Mouse (Mus musculus): Measurements from ENCODE around the gene Ccdc9. TPM values are rescaled to one million over a fixed set of nuclear protein-coding genes. Genes with fewer than 3 reads are reported as not detected.
"Not testable (repeated sequence)": the region's sequence is repeated elsewhere in the genome, so short reads cannot be mapped to it uniquely, and the experiment has no call there.

Ccdc9 gene
- polyA plus RNA-seq, 1 experiment: 61.4 TPM

DNA sequence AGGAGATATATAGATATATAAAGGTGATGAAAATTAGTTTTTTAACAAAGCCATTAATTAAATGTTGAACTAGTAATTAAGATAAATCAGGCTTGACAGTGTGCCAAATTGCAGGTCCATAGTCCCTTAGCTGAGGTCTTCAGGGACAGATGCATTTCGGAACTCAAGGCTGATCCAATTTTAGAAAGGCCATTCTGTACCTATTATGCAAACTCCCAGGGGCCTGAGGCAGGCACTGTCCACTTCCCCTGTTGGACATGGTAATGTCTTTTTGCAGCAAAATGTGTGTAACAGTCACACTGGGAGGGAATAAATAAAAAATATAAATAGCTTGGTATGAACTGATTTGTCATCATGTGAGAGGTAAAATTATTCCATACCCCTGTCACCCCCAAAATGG is 15.5 kb downstream of the Ccdc9 start:
- DNase-seq (ENCODE audit: low spot score): no peak

DNA sequence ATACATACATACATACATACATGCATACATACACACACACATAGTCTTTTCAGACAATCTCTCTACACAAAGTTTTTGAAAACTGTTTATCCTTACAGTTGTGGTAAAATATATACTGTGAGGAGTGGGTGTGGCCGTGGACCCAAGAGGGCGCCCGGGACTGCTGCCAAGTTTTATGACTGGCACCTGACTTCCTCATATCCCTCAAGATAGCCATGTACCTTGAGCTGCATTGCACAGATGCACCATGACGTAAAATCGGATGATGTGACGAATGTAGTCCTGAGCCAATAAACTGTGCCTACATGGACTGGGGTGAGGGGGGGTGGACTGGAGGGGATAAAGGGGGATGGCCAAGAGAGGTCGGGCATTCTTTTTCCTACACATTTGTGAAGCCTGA is 20.0 kb downstream of the Ccdc9 start:
- not testable (repeated sequence) for DNase-seq (ENCODE audit: low spot score)

DNA sequence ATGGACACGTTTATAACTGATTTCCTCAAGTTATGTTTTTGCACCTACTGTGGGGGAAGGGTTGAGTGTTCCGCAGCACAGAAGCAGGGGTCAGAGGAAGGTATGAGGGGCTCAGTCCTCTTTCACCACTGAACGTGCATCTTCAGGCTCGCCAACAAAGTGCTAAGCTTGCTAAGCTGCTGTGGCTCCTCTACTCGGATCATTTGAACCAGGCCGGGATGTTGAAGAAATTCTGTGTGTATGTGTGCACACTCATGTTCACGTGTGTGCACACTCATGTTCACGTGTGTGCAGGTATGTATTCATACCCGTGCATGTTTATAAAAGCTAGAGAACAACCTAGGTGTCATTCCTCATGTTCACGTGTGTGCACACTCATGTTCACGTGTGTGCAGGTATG is 20.7 kb downstream of the Ccdc9 start:
- no peak for DNase-seq (ENCODE audit: low spot score)

DNA sequence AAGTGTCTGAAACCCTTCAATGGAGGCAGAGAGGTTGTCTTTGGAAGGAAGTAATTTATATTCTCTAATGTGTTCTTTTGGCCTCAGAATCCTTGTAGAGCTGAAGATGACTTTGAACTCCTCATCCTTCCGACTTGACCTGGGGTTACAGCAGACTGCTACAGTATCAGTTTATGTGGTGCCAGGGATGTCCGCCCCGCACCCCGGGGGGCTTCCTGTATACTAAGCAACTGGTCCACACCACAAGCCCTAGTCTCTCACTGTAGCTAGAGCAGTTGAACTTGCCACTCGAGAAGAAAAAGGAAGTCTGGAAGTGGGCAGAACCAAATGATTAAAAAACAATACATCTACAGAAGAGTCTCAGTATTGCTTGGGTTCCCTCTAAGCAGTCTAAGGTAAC is 22.8 kb downstream of the Ccdc9 start:
- DNase-seq (ENCODE audit: low spot score): no peak

DNA sequence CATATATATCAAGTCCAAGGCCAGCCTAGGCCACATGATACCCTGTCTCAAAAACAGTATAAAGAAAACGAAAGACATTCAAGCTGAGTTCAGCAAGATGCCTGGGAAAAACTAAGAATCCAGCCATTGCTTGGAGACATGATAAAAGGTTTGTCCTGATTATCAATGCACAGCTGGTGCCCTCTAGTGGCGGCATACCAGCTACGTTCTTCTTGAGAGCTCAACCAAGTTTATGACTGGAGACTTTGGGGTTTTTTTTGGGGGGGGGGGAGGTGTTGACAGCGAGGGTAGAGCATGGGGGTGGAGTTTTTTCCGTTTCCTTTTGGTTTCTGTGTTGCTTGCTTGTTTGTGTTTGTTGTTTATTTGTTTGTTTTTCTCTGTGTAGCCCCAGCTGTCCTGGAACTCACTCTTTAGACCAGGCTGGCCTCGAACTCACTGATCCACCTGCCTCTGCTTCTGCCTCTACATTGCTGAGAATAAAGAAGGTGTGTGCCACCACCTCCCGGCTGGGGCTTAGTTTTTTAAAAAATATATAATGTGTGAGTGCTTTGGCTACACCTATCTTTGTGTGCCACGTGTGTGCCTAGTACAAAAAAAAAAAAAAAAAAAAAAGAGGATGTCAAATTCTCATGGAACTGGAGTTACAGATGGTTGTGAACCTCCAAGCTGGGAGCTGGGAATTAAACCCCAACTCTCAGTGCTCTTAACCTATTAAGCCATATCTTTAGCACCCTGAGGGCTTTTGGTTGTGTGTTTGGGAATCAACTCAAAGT is 23.4 kb downstream of the Ccdc9 start:
- no peak for DNase-seq (ENCODE audit: low spot score)

DNA sequence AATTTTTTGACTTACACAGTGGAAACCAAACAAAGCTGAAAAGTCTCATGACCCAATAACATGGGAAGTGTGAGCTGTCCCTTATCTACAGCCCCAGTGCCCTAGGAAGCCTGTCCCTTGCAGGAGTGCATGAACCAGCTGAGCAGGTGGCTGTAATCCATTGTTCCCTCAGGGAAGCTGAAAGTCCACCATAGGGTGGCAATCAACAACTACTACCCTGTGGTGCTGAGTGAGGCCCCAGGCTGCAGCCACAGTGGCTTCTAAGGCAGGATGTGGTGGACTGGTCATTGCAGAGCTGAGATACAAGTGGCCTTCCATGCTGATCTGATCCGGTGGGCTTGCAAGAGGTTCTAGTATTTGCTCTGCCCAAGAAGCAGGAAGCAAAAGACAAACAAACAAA is 25.5 kb downstream of the Ccdc9 start:
- no peak for DNase-seq (ENCODE audit: low spot score)

DNA sequence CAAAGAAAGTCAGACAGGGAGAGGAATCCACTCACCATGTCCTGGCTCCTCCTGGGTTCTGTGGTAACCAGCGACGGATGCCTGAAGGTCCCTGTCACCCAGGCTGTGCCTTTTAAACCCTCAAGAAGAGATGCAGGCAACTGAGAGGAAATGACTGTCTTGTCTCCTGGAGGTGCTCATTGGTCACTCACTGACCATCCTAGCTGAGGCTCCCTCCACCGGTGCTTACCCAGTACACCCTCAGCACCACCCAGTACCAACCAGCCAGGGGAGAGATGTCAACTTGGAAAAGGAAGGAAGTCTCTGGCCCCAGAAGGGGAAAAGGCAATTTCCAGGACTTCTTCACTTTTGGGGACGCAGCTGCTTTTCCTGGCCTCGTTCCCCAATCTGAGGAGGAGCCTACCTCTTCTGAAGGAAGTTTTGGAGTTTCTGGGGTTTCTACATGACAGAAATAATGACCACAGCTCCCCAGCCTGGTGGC is 27.4 kb downstream of the Ccdc9 start, which contains the start of gene C5ar1:
TSS of gene C5ar1 (minus strand) at position 431 of the 481 bp plus-strand sequence.
- DNase-seq (ENCODE audit: low spot score): no peak

DNA sequence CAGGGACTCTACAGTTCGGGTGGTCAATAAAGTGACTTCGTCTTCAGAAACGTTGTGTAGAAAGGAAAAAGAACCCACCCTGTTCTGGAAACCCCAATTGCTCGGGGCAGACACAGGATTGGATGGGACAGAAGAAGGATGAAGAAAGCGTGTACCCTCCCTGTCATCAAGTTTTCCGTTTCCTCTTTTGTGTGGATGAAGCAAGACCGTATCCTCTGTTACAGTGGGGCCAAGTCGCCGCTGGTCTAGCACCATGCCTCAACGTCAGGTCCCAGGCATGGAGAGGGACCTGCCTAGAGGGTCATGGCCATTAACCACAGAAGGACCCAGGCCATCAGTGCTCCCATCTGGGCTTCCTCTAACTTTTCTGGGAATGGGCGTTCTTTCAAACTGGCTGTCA is 28.8 kb downstream of the Ccdc9 start:
- DNase-seq (ENCODE audit: low spot score): no peak

DNA sequence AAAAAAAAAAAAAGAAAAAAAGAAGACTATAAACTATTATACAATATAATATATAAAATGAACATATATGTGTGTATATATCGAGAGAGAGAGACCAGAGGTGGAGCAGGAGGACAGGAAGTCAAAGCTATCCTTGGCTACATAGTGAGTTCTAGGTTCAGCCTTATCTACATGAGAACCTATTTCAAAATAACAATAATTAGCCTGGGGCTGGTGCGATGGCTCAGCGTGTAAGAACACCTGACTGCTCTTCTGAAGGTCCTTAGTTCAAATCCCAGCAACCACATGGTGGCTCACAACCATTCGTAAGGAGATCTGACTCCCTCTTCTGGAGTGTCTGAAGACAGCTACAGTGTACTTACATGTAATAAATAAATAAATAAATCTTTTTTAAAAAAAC is 30.6 kb downstream of the Ccdc9 start:
- not testable (repeated sequence) for DNase-seq (ENCODE audit: low spot score)

DNA sequence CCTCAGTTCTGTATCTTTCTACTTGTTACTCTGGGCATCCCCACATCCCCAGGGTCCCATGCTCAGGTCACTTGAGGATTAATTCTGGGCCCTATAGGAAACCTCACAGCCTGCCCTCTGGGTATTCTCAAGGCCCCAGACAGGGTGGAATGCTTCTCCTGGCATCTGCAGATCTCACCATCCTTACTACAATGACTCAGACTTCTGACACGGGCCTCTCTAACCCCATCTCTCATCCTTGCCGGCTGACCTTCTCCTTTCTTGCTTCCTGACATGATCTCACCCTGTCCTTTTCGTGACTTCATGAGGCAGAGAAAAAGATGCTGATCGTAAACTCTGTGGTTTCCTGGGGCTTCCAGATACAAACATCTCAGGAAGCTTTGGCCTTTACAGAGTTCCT is 32.4 kb downstream of the Ccdc9 start:
- no peak for DNase-seq (ENCODE audit: low spot score)

DNA sequence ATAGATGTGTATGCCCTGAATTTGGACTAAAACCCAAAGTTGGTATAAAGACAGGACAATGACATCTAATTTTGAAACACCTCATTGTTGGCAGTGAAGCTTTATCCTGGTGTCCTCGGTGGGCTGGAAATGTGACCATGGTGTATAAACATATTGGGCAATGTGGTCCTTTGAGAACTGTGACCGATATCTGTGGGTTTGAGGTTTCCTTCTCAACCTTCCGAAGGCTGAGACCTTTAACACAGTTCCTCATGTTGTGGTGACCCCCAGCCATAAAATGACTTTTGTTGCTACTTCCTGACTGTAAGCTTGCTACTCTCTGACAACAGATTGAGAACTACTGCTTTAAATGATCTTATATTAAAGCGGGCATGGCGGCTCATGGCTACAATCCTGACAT is 35.9 kb downstream of the Ccdc9 start:
- no peak for DNase-seq (ENCODE audit: low spot score)

DNA sequence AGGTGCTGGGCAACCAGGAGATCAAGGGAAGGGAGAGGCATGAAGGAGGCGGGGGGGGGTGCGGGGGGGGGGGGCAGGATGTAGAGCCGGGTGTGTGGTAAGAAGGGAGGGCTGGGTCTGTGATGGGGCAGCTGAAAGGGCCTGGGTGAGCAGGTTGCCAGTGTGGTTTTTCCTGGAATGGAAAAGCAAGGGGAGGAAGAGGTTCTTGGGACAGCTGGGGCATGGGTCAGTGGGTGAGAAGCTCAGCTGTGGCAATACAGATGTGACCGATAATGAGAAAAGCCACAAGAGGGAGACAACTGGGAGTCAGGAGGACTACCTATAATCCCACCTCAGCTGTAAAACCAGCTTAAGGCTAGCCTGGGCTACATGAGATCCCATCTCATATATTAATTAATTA is 40.6 kb downstream of the Ccdc9 start:
- DNase-seq (ENCODE audit: low spot score): no peak

DNA sequence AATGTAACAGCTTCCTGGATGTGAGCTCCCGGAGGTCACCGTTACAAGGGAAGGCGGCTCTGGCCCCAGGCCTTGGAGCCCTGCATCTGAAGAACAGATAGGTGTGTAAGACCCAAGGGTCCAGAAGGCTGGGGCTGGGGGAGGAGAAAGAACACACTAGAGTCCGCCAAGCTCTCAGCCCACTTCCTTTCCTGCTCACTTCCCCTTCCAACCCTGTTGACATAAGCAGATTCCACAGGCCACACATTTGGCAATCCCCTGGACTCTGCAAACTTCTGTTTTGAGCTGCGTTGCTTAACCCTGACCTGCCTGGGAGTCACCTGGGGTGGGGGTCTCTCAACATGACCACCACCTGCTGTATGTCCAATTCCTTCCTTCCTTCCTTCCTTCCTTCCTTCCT is 42.5 kb downstream of the Ccdc9 start, which contains the start of gene C5ar2:
TSS of gene C5ar2 (minus strand) at position 88 of the 400 bp plus-strand sequence.
- no peak for DNase-seq (ENCODE audit: low spot score)

DNA sequence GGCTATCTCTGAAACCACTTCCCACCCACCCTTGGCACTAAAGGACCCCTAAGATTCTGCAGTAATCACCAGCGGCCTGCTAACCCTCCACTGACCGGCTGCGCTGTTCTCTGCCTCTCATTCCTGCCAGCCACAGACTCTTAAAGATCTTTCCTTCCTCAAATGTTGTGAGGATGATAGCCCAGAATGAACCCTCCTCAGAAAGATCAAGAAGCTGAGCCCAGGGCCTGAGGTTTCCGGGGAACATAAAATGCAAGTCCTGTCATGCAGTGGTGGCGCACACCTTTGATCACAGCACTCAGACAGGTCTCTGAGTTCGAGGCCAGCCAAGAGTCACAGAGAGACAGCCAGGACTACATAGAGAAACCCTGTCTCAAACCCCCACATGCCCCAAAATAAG is 44.4 kb downstream of the Ccdc9 start:
- no peak for DNase-seq (ENCODE audit: low spot score)

DNA sequence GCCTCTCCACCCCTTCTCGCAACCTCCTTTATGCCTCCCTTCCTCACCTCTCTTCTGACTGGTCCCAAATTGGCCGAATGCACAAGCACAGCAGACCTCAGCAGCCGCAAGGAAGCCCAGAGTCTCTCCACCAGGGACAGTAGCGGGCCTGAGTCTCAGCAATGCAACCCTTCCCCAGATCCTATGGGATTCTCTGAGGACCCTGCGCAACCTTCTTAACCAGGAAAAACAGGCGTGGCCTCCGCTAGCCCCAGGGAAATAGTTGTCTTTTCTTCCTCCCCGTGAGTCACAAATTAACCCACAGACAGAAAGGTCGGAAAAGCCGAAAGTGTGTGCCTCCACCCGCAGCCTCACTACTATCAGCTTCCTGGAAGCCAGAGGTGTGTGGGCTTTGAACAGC is 44.8 kb downstream of the Ccdc9 start:
- no peak for DNase-seq (ENCODE audit: low spot score)

DNA sequence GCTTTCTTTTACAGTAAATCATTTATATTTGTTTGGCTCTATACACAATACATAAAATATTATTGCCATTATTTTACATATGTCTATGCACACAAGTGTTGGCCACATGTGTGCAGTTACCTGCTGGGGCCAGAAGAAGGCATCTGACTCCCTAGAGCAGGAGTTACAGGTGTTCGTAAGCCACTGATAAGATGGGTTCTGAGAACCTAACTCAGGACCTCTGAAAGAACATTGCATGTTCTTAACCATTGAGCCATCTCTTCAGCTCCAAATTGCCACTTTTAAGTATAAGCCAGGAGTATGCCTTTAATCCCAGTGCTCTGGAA is 45.7 kb downstream of the Ccdc9 start:
- DNase-seq (ENCODE audit: low spot score): no peak

DNA sequence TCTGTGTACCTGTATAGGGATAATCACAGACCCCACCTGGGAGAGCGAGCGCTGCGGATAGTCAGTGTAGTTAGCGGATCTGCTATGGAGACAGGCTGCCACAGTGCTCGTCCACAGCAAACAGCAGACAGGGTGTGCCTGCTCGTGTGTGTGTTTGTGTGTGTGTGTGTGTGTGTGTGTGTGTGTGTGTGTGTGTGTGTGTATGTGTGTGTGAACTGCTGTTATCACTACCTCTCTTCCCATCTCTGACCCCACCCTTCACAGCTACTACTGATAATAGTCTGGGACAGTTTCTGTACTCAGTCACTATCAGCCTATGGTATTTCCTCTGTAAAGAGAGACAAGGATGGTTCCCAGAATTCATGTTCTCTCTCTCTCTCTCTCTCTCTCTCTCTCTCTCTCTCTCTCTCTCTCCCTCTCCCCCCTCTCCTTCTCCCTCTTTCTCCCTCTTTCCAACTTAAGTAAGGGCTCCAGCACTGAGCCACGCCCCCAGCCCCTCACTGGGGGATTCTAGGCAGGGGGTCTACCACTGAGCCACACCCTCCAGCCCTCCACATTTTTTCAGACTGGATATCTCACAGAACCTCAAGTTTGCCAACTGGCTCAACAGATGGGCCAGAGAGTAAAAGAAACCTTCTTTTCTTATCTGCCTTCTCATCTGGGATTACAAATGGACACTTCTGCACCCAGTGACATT is 46.2 kb downstream of the Ccdc9 start:
- no peak for DNase-seq (ENCODE audit: low spot score)

DNA sequence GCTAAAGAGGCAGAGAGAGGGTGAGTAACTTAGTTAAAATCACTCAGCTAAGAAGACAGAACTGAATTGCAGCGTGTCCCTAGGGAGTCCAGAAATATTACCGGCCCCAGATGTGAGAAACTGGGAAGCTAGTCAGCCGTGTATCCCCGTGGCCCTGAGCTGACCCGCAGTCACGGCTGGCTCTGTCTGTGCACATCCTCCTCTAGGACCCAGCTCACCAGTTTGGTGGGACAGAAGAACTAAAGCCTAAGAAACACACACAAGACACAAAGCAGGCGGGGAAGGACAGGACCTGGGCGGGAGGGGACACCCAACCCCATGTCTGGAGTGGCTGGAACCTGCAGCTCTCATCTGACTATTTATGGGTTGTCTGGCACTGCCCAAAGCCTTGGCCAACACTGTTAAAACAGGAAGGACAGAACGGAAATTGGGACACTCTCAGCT is 47.0 kb downstream of the Ccdc9 start:
- DNase-seq (ENCODE audit: low spot score): no peak

DNA sequence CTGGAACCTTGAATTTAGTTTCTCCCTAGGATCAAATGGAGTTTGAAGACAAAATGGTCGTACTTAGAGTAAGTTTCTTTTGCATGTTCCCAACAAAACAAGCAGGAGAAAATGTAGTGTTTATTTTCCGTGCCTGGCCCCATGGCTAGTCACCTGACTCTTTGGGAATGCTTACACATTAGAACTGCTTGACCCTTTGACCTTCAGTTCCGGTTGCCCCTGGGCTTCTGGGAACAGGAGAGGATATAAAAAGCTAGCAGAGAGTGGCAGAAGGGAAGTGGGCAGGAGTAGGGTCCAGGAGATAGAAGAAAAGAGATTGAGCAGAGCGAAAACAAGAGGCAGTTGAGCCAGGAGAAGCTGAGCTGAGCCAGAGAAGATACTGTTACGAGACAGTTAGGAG is 56.7 kb downstream of the Ccdc9 start:
- no peak for DNase-seq (ENCODE audit: low spot score)

Data from urinary bladder, adult 2 months (tissue).